14 mouse cellular contexts compared by ENCODE assay signal in genomic region chr1:19211546-19212154, GRCm38 (mm10). TPM values are rescaled to one million over a fixed set of nuclear protein-coding genes. Genes with fewer than 3 reads are reported as not detected.
A peak's percentile ranks its signal among the peaks of the same experiment; 100 is the strongest.
DNase-seq lines count a peak whose midpoint lies in the region; ATAC-seq and TF ChIP-seq lines count a peak whose summit lies in the region.
"Had no signal": no experiment of that assay in that cellular context is flagged by ENCODE, and none has a peak within 500 bp of the region (broad histone marks: within the 10 kb centered on the region; RNA-seq: fewer than 3 reads in every experiment).

No protein-coding gene starts in this region.

- no peaks in the 10 kb centered on the region; the same call in 1 of the 2 replicates for H3K36me3 ChIP-seq in kidney, adult 2 months (ENCODE audit: control insufficient read depth, insufficient read depth, low read length)
- H3K36me3 ChIP-seq in hindbrain, postnatal 0 days (ENCODE audit: insufficient read depth, low read length), result no peaks in the 10 kb centered on the region
- no peaks in the 10 kb centered on the region for H3K36me3 ChIP-seq in midbrain, embryonic 13.5 days
- H3K36me3 ChIP-seq: stomach, embryonic 15.5 days had no signal

- H3K4me3 ChIP-seq in kidney, adult 2 months (ENCODE audit: insufficient read depth, low read depth, low read length), result peak overlapping the region; percentile 51
- H3K4me3 ChIP-seq in hindbrain, postnatal 0 days (ENCODE audit: low read length), result peak overlapping the region; percentile 26; the same call in 1 of the 2 replicates
- H3K4me3 ChIP-seq in midbrain, embryonic 13.5 days (replicated peaks), result peak overlapping the region; percentile 43
- H3K4me3 ChIP-seq: stomach, embryonic 15.5 days had no signal

- peak; percentile 50 for DNase-seq in kidney, adult 2 months
- DNase-seq in kidney, postnatal 14 days, result no peak
- no peak for DNase-seq in hindbrain, postnatal 0 days (ENCODE audit: low spot score)
- DNase-seq in frontal cortex, postnatal 25 days (ENCODE audit: low spot score in 2 of 2), result no peak
- DNase-seq in thymus, postnatal 25 days, result no peak
- DNase-seq in gastrocnemius, postnatal 36 days, result no peak
- DNase-seq: cerebellum, postnatal 14 days; right cerebral cortex, adult 18-20 months had no signal

- peak overlapping the region; percentile 89 for H3K27ac ChIP-seq in kidney, adult 2 months (ENCODE audit: insufficient read depth, low read depth, low read length)
- no peak overlapping the region for H3K27ac ChIP-seq in hindbrain, postnatal 0 days
- peak overlapping the region; percentile 88 for H3K27ac ChIP-seq in midbrain, embryonic 13.5 days
- H3K27ac ChIP-seq: stomach, embryonic 15.5 days had no signal

- 0 out of 2 replicates have a peak, but pooled peaks have one; percentile 18 for ATAC-seq in hindbrain, postnatal 0 days
- 0 out of 2 replicates have a peak, but pooled peaks have one; percentile 28 for ATAC-seq in midbrain, embryonic 13.5 days
- ATAC-seq in granulocyte monocyte progenitor cell, adult 5-6 weeks (replicated peaks; ENCODE audit: poor library complexity, severe bottlenecking), result no peak
- ATAC-seq: forebrain, embryonic 16.5 days; Patski had no signal

- H3K27me3 ChIP-seq in kidney, adult 2 months (replicated peaks; ENCODE audit: control insufficient read depth, insufficient read depth, low read length), result peaks cover 4% of the 10 kb centered on the region; the same call in 1 of the 2 replicates
- peaks cover 74% of the 10 kb centered on the region for H3K27me3 ChIP-seq in hindbrain, postnatal 0 days (ENCODE audit: insufficient read depth, low read length)
- H3K27me3 ChIP-seq in midbrain, embryonic 13.5 days, result peaks cover 92% of the 10 kb centered on the region

- no peaks in the 10 kb centered on the region for H3K9me3 ChIP-seq in hindbrain, postnatal 0 days (ENCODE audit: low read length)
- H3K9me3 ChIP-seq in midbrain, embryonic 13.5 days, result no peaks in the 10 kb centered on the region
- H3K9me3 ChIP-seq: stomach, embryonic 15.5 days had no signal

- no peak for TF ChIP-seq CTCF in kidney, adult 2 months (conservative IDR thresholded peaks at IDR 0.05; ENCODE audit: insufficient read depth, insufficient read length, low read depth, low read length)
- TF ChIP-seq CTCF in hindbrain, postnatal 0 days (IDR thresholded peaks at IDR 0.05; ENCODE audit: low read depth), result no peak

- peak overlapping the region; percentile 26 for H3K4me2 ChIP-seq in hindbrain, postnatal 0 days (ENCODE audit: low read depth, low read length)
- peak overlapping the region; percentile 6 for H3K4me2 ChIP-seq in midbrain, embryonic 13.5 days (replicated peaks)
- H3K4me2 ChIP-seq: stomach, embryonic 15.5 days had no signal

- 4% methylated on average over 15 of the region's 15 CpGs for whole genome bisulfite sequencing in kidney, adult 2 months
- WGBS in hindbrain, postnatal 0 days, result 3% methylated on average over 15 of the region's 15 CpGs
- WGBS in midbrain, embryonic 13.5 days, result 1% methylated on average over 15 of the region's 15 CpGs

- H3K4me1 ChIP-seq in kidney, adult 2 months (ENCODE audit: control insufficient read depth, insufficient read depth, low read length), result no peaks in the 10 kb centered on the region
- no peaks in the 10 kb centered on the region for H3K4me1 ChIP-seq in hindbrain, postnatal 0 days (ENCODE audit: insufficient read depth, low read length)
- H3K4me1 ChIP-seq in midbrain, embryonic 13.5 days (replicated peaks), result no peaks in the 10 kb centered on the region; the same call in 1 of the 2 replicates

- no peak for TF ChIP-seq POLR2A in kidney, adult 2 months (IDR thresholded peaks at IDR 0.05; ENCODE audit: low read depth, low read length)

- H3K9ac ChIP-seq in hindbrain, postnatal 0 days (replicated peaks; ENCODE audit: low read length), result no peak overlapping the region; the same call in 1 of the 2 replicates
- peak overlapping the region; percentile 73 for H3K9ac ChIP-seq in midbrain, embryonic 13.5 days (replicated peaks)
- H3K9ac ChIP-seq: stomach, embryonic 15.5 days had no signal

- intact Hi-C loops in gastrocnemius, postnatal 36 days (cut with DNase I), result no loop called here

RNA-seq across cellular contexts. Expression of gene Tfap2b, which starts 2.9 kb away (rescaled TPM):
- 36.0 and 44.2 TPM in 2 replicates for polyA plus RNA-seq in kidney, adult 2 months (2012; rRNA removed)
- total RNA-seq in hindbrain, postnatal 0 days (2014; rRNA removed), result 35.3 and 36.5 TPM in 2 replicates
- 48.7 and 50.4 TPM in 2 replicates for polyA plus RNA-seq in hindbrain, postnatal 0 days (2015; fragmentation: Nextera tagmentation; extraction: Ambion mirVana)
- polyA plus RNA-seq in midbrain, embryonic 13.5 days (2015; fragmentation: Nextera tagmentation; extraction: Ambion mirVana), result 256 and 296 TPM in 2 replicates
- total RNA-seq in granulocyte monocyte progenitor cell, adult 5-6 weeks (2014; fragmentation: Nextera tagmentation), result not detected in 2 replicates
- total RNA-seq in granulocyte monocyte progenitor cell, adult 5-6 weeks (2017), result not detected in 2 replicates
- not detected for total RNA-seq in gastrocnemius, postnatal 36 days (2021)
- polyA plus RNA-seq: liver, embryonic 16.5 days; Patski had no signal

Comparison
In these comparisons a context has a peak if more than half of its experiments do, and no peak if none do; other contexts are left out.
1. RNA of gene Tfap2b, which starts 2.9 kb away (total RNA-seq): 35.3 to 36.5 TPM in hindbrain, postnatal 0 days; not detected in gastrocnemius, postnatal 36 days and not detected in granulocyte monocyte progenitor cell, adult 5-6 weeks; every median in the first group is over 10 times any median in the second.
2. Peak in every context shown above with its lines, with median percentiles within 50 percentile points of each other: H3K4me3 ChIP-seq.